Mouse (Mus musculus): Measurements from ENCODE around the gene Tcp11. TPM values are rescaled to one million over a fixed set of nuclear protein-coding genes. Genes with fewer than 3 reads are reported as not detected.
A peak's percentile ranks its signal among the peaks of the same experiment; 100 is the strongest.

Tcp11 gene
- 1.7 and 1.8 TPM in 2 replicates for polyA plus RNA-seq (2015; fragmentation: Nextera tagmentation; extraction: Ambion mirVana)

- no peak within 1 kb of the TSS for H3K27ac ChIP-seq (ENCODE audit: low read length)
- H3K36me3 ChIP-seq (ENCODE audit: control insufficient read depth, insufficient read depth) = no peaks in the 10 kb centered on the region
- peak within 1 kb of the TSS; percentile 64 for H3K9ac ChIP-seq (replicated peaks; ENCODE audit: low read depth, low read length)
- peaks cover 2% of the 10 kb centered on the region; the same call in 1 of the 2 replicates for H3K27me3 ChIP-seq (replicated peaks; ENCODE audit: control insufficient read depth, insufficient read depth, low read length)
- H3K4me3 ChIP-seq (replicated peaks; ENCODE audit: low read length) = peak within 1 kb of the TSS; percentile 64
- peaks cover 13% of the 10 kb centered on the region for H3K4me1 ChIP-seq (replicated peaks; ENCODE audit: control insufficient read depth, insufficient read depth, low read length)
- WGBS = under 1% methylated on average over 54 of the region's 57 CpGs
- ATAC-seq = peak; percentile 95
- H3K9me3 ChIP-seq (ENCODE audit: control insufficient read depth, low read length) = no peaks in the 10 kb centered on the region
- H3K4me2 ChIP-seq (ENCODE audit: low read length) = peak within 1 kb of the TSS; percentile 98
Measured at GRCm38 (mm10) chr17:28080045-28080816, at the start of gene Tcp11. TSS of gene Tcp11 (minus strand) at chr17:28080639.

GRCm38 (mm10) chr17:28129796-28130195, 49.4 kb upstream of the Tcp11 start:
- no peak overlapping the region for H3K9ac ChIP-seq (replicated peaks; ENCODE audit: low read depth, low read length)
- no peak for ATAC-seq
- H3K27ac ChIP-seq (ENCODE audit: low read length) = no peak overlapping the region
- H3K4me1 ChIP-seq (replicated peaks; ENCODE audit: control insufficient read depth, insufficient read depth, low read length) = peaks cover 3% of the 10 kb centered on the region; the same call in 1 of the 2 replicates
- no peaks in the 10 kb centered on the region for H3K9me3 ChIP-seq (ENCODE audit: control insufficient read depth, low read length)
- H3K4me2 ChIP-seq (ENCODE audit: low read length) = no peak overlapping the region
- no peaks in the 10 kb centered on the region for H3K27me3 ChIP-seq (replicated peaks; ENCODE audit: control insufficient read depth, insufficient read depth, low read length)
- 88% methylated on average over 5 of the region's 5 CpGs for WGBS
- H3K36me3 ChIP-seq (ENCODE audit: control insufficient read depth, insufficient read depth) = no peaks in the 10 kb centered on the region
- H3K4me3 ChIP-seq (replicated peaks; ENCODE audit: low read length) = no peak overlapping the region

- Histone ChIP-seq H3K27ac (ENCODE audit: low read length) (no peak overlapping the region), H3K27me3 (replicated peaks; ENCODE audit: control insufficient read depth, insufficient read depth, low read length) (no peaks in the 10 kb centered on the region), H3K4me3 (replicated peaks; ENCODE audit: low read length) (no peak overlapping the region), H3K4me1 (replicated peaks; ENCODE audit: control insufficient read depth, insufficient read depth, low read length) (no peaks in the 10 kb centered on the region), H3K9ac (replicated peaks; ENCODE audit: low read depth, low read length) (no peak overlapping the region), H3K36me3 (ENCODE audit: control insufficient read depth, insufficient read depth) (no peaks in the 10 kb centered on the region), H3K9me3 (ENCODE audit: control insufficient read depth, low read length) (no peaks in the 10 kb centered on the region), H3K4me2 (ENCODE audit: low read length) (no peak overlapping the region)
- ATAC-seq = no peak
- whole genome bisulfite sequencing = 73% methylated on average over 8 of the region's 8 CpGs
Measured at GRCm38 (mm10) chr17:28124368-28124767, 43.9 kb upstream of the Tcp11 start.

GRCm38 (mm10) chr17:28123627-28124026, 43.2 kb upstream of the Tcp11 start:
- no peaks in the 10 kb centered on the region for H3K4me1 ChIP-seq (replicated peaks; ENCODE audit: control insufficient read depth, insufficient read depth, low read length)
- 19% methylated on average over 7 of the region's 7 CpGs for WGBS
- H3K4me3 ChIP-seq (replicated peaks; ENCODE audit: low read length) = no peak overlapping the region
- no peak for ATAC-seq
- H3K9me3 ChIP-seq (ENCODE audit: control insufficient read depth, low read length) = no peaks in the 10 kb centered on the region
- H3K36me3 ChIP-seq (ENCODE audit: control insufficient read depth, insufficient read depth) = no peaks in the 10 kb centered on the region
- no peak overlapping the region for H3K9ac ChIP-seq (replicated peaks; ENCODE audit: low read depth, low read length)
- no peak overlapping the region for H3K27ac ChIP-seq (ENCODE audit: low read length)
- no peak overlapping the region for H3K4me2 ChIP-seq (ENCODE audit: low read length)
- no peaks in the 10 kb centered on the region for H3K27me3 ChIP-seq (replicated peaks; ENCODE audit: control insufficient read depth, insufficient read depth, low read length)

GRCm38 (mm10) chr17:28122949-28123348, 42.5 kb upstream of the Tcp11 start:
- Histone ChIP-seq H3K27ac (ENCODE audit: low read length) (no peak overlapping the region), H3K4me2 (ENCODE audit: low read length) (no peak overlapping the region), H3K9ac (replicated peaks; ENCODE audit: low read depth, low read length) (no peak overlapping the region), H3K36me3 (ENCODE audit: control insufficient read depth, insufficient read depth) (no peaks in the 10 kb centered on the region), H3K4me3 (replicated peaks; ENCODE audit: low read length) (no peak overlapping the region), H3K4me1 (replicated peaks; ENCODE audit: control insufficient read depth, insufficient read depth, low read length) (no peaks in the 10 kb centered on the region), H3K27me3 (replicated peaks; ENCODE audit: control insufficient read depth, insufficient read depth, low read length) (no peaks in the 10 kb centered on the region), H3K9me3 (ENCODE audit: control insufficient read depth, low read length) (no peaks in the 10 kb centered on the region)
- WGBS = 60% methylated on average over 13 of the region's 13 CpGs
- no peak for ATAC-seq

- Histone ChIP-seq H3K4me1 (replicated peaks; ENCODE audit: control insufficient read depth, insufficient read depth, low read length) (no peaks in the 10 kb centered on the region), H3K9me3 (ENCODE audit: control insufficient read depth, low read length) (no peaks in the 10 kb centered on the region), H3K9ac (replicated peaks; ENCODE audit: low read depth, low read length) (no peak overlapping the region), H3K4me2 (ENCODE audit: low read length) (no peak overlapping the region), H3K36me3 (ENCODE audit: control insufficient read depth, insufficient read depth) (no peaks in the 10 kb centered on the region), H3K4me3 (replicated peaks; ENCODE audit: low read length) (no peak overlapping the region), H3K27ac (ENCODE audit: low read length) (no peak overlapping the region), H3K27me3 (replicated peaks; ENCODE audit: control insufficient read depth, insufficient read depth, low read length) (no peaks in the 10 kb centered on the region)
- 82% methylated on average over 5 of the region's 5 CpGs for WGBS
- ATAC-seq = no peak
Measured at GRCm38 (mm10) chr17:28120460-28120859, 40.0 kb upstream of the Tcp11 start.

GRCm38 (mm10) chr17:28117451-28118209, 37.2 kb upstream of the Tcp11 start:
- WGBS = 62% methylated on average over 19 of the region's 19 CpGs
- Histone ChIP-seq H3K9ac (replicated peaks; ENCODE audit: low read depth, low read length) (no peak overlapping the region), H3K9me3 (ENCODE audit: control insufficient read depth, low read length) (no peaks in the 10 kb centered on the region), H3K36me3 (ENCODE audit: control insufficient read depth, insufficient read depth) (no peaks in the 10 kb centered on the region), H3K27me3 (replicated peaks; ENCODE audit: control insufficient read depth, insufficient read depth, low read length) (no peaks in the 10 kb centered on the region), H3K4me2 (ENCODE audit: low read length) (no peak overlapping the region), H3K4me1 (replicated peaks; ENCODE audit: control insufficient read depth, insufficient read depth, low read length) (no peaks in the 10 kb centered on the region), H3K4me3 (replicated peaks; ENCODE audit: low read length) (no peak overlapping the region), H3K27ac (ENCODE audit: low read length) (no peak overlapping the region)
- no peak for ATAC-seq

- WGBS = 10% methylated on average over 9 of the region's 9 CpGs
- ATAC-seq = no peak
Measured at GRCm38 (mm10) chr17:28116335-28116734, 35.9 kb upstream of the Tcp11 start.

GRCm38 (mm10) chr17:28112266-28112665, 31.8 kb upstream of the Tcp11 start:
- Histone ChIP-seq H3K4me1 (replicated peaks; ENCODE audit: control insufficient read depth, insufficient read depth, low read length) (no peaks in the 10 kb centered on the region; the same call in 1 of the 2 replicates), H3K9ac (replicated peaks; ENCODE audit: low read depth, low read length) (no peak overlapping the region)
- no peak for ATAC-seq

More at GRCm38 (mm10) chr17:28116335-28116734, 35.9 kb upstream of the Tcp11 start:
- Histone ChIP-seq H3K9me3 (ENCODE audit: control insufficient read depth, low read length) (0 out of 2 replicates have a peak, but pooled peaks cover 4% of the 10 kb centered on the region), H3K4me1 (replicated peaks; ENCODE audit: control insufficient read depth, insufficient read depth, low read length) (no peaks in the 10 kb centered on the region), H3K27me3 (replicated peaks; ENCODE audit: control insufficient read depth, insufficient read depth, low read length) (no peaks in the 10 kb centered on the region), H3K27ac (ENCODE audit: low read length) (no peak overlapping the region), H3K4me3 (replicated peaks; ENCODE audit: low read length) (no peak overlapping the region), H3K4me2 (ENCODE audit: low read length) (no peak overlapping the region), H3K36me3 (ENCODE audit: control insufficient read depth, insufficient read depth) (no peaks in the 10 kb centered on the region), H3K9ac (replicated peaks; ENCODE audit: low read depth, low read length) (no peak overlapping the region)

More at GRCm38 (mm10) chr17:28112266-28112665, 31.8 kb upstream of the Tcp11 start:
- no peaks in the 10 kb centered on the region for H3K27me3 ChIP-seq (replicated peaks; ENCODE audit: control insufficient read depth, insufficient read depth, low read length)
- H3K4me2 ChIP-seq (ENCODE audit: low read length) = no peak overlapping the region
- no peak overlapping the region for H3K4me3 ChIP-seq (replicated peaks; ENCODE audit: low read length)
- H3K27ac ChIP-seq (ENCODE audit: low read length) = no peak overlapping the region
- WGBS = 89% methylated on average over 8 of the region's 8 CpGs
- H3K36me3 ChIP-seq (ENCODE audit: control insufficient read depth, insufficient read depth) = no peaks in the 10 kb centered on the region
- H3K9me3 ChIP-seq (ENCODE audit: control insufficient read depth, low read length) = 0 out of 2 replicates have a peak, but pooled peaks cover 4% of the 10 kb centered on the region

All from forebrain, embryonic 16.5 days (tissue).